Mouse (Mus musculus) MEL-GATA-1-ER (cell line): ENCODE results near the gene Atp6v1e1.
A peak's percentile ranks its signal among the peaks of the same experiment; 100 is the strongest.
"Not testable (repeated sequence)": the region's sequence is repeated elsewhere in the genome, so short reads cannot be mapped to it uniquely, and the experiment has no call there.

ENCODE experiments used
- DNase-seq: peaks from one replicate; pipeline ENCODE4 v3.0.0-alpha.2; 2012; ENCODE audit warnings: low read depth; ENCODE audit errors: extremely low read depth

Atp6v1e1 gene

DNA sequence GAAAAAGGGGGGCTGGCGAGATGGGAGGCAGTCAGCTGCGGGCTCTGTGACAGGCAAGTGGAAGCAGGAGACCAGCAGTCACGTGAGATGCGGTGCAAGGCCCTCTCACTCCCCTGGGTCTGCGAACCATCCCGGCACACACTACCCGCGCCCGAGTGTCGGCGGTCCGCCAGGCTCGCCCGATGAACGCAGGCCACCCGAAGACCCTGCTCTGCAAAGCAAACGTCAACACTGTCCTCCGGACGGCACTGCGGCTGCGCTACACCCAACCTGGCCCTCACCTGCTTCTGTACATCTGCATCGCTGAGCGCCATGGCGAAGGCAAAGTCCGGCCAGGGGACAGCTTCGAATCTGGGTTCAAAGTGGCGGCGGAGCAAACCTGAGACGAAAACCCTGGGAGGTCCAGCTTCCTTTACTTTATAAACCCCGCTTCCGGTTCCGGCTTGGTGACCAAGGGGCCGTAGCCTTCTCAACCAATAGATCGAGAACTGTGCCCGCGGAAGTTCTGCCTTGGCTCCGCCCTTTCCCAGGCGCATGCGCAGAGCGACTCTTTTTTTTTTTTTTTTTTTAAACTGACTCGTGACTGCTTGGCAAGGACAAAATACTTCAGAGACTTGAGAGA is at the start of gene Atp6v1e1:
Gene Atp6v1e1 (minus strand): TSS at position 487 of the 622 bp plus-strand sequence.
- peak; percentile 94 for DNase-seq

DNA sequence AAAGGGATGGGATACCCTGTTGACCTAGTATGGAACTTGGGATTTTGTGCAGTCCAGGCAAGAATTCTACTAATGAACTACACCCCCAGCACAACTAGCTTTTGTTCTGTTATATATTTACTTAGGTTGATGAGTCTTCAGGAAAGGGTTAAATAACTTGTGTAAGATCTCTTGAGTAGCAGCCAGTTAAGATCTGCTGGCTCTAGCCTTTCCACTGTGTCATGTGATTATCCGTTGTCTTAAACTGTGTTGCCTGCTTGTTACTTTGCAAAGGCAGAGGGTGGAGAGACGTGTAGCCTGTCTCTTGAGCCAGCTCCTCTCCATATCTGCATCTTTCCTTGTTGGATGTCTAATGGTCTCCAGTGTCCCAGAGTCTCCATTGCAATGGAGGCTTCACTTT is 48.7 kb upstream of the Atp6v1e1 start:
- no peak for DNase-seq

- no peak for DNase-seq
These were observed 46.2 kb upstream of the Atp6v1e1 start for GRCm38 (mm10) chr6:120868824-120869223.

- DNase-seq = no peak
These were observed 43.6 kb upstream of the Atp6v1e1 start for GRCm38 (mm10) chr6:120866051-120866814.

DNA sequence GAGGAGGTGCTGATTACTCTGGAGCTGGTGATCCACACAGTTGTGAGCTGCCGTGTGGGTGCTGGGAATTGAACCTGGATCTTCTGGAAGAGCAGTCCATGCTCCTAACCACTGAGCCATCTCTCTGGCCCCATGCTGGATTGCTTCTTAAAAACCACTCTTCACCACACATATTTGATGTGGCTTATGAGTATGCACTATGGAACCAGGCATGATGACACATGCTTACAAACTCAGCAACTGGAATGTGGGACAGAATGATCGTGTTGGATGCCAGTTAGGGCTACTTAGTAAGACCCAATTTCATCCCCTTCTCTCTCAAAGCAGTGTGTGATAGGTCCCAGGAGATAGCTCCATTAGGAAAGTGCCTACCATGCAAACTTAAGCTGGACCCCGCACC is 37.5 kb upstream of the Atp6v1e1 start:
- DNase-seq = no peak

- no peak for DNase-seq
These were observed 35.7 kb upstream of the Atp6v1e1 start for GRCm38 (mm10) chr6:120858217-120858711.

DNA sequence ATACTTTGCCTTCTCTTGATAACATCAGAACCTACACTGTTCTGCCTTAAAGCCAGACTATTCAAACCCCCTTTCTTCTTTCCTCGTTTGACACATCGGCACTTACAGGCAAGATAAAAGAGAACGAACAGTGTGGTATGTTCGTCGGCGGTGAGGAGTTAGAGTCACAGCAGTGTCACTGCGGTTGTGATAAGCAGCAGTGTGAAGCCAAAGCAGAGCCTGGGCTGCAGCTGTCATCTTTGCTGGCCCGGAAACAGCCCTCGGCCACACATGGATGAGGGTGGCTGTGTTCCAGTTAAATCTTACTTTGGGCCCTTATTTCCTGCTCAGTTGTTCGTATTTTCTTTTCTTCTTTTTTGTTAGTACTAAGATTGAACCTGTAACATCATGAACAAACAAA is 31.8 kb upstream of the Atp6v1e1 start:
- peak; percentile 86 for DNase-seq

GRCm38 (mm10) chr6:120850720-120851119 is 28.1 kb upstream of the Atp6v1e1 start:
- not testable (repeated sequence) for DNase-seq

DNA sequence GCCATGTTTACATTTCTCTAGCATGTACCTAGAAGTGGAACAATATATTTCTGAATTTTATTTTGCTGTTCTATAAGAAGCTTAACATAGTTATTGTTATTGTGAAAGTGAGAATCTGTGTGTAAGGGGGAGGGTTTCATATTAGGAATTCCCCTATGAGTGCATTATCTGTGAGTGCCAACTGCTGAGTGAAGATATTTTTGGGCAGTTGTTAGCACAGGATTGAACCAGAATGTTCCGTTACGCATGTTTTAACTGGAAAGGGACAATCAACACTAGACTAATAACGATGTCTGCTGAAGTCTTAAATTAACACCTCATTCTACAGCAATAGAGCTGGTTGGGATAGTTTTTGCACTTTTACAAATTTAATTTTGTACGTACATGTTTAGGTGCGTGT is 19.2 kb upstream of the Atp6v1e1 start:
- DNase-seq = no peak

DNA sequence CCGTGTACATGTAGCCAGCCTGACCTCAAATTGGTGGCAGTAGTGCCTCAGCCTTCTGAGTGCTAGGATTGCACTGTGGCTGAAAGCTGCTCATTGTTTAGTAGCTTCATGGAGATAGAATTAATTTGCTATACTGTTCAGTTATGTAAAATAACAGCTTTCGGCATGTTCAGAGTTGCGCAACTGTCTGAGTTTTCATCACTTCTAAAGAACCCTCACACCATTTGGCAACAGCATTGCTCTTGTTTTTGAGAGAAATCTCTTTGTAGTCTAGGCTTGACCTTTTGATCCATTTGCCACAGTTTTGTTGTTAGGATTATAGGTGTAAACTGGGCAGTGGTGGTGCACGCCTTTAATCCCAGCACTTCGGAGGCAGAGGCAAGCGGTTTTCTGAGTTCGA is 17.7 kb upstream of the Atp6v1e1 start:
- no peak for DNase-seq

DNA sequence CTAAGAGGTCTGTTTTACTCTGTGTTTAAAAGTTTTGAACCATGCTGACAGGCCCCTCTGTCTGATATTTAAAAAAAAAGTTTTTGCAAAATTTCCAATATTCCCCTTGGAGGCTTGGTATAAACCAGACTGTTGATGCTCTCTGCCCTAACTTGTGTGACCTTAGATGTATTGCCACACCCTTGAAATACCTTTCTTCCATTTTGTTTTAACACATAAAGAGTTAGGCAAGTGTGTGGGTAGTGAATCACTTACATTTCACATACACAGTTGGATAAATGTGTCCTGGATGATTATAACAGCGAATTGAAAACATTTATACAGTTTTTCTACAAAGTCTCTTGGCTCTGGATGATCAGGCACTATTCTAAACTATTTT is 14.5 kb upstream of the Atp6v1e1 start:
- DNase-seq = no peak

DNA sequence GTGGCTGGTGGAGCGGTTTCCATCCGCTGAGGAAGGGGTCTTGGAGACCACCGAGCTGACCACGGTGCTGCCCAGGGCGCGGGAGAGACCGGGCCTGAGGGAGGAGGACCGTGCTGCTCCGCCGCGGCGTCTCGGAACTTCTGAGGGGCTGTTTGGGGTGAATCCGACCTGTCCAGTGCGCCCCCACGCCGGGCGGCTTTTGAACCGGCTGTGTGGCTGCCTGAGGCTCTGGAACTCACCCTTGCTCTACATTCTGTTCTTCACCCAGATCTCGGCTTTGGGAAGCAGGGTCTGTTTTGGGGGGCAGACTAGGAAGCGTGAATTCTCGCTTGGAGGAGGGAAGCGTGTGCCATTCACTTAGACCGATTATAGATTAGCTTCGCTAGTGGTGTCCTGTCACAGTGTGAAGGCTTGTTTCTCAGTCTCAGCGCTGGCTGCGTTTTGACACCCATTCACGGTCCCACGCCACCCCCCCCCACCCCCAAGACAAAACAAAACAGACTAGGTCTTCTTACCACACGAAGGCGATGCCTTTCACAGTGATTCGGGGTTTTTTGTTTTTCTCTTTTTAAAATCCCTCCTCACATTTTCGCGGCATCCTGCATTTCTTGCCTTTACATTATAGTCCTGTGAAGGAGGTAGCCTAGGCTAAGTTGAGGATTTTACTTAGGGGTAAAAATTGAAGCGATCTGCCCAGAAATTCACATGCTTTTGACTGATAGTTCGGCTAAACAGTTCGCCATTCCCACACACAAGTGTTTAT is 14.0 kb upstream of the Atp6v1e1 start:
- peak; percentile 22 for DNase-seq

- peak; percentile 81 for DNase-seq
These were observed 13.1 kb upstream of the Atp6v1e1 start, which contains the start of gene Bcl2l13 for GRCm38 (mm10) chr6:120835474-120836374. Gene Bcl2l13, plus strand, starts transcription at chr6:120836212.

DNA sequence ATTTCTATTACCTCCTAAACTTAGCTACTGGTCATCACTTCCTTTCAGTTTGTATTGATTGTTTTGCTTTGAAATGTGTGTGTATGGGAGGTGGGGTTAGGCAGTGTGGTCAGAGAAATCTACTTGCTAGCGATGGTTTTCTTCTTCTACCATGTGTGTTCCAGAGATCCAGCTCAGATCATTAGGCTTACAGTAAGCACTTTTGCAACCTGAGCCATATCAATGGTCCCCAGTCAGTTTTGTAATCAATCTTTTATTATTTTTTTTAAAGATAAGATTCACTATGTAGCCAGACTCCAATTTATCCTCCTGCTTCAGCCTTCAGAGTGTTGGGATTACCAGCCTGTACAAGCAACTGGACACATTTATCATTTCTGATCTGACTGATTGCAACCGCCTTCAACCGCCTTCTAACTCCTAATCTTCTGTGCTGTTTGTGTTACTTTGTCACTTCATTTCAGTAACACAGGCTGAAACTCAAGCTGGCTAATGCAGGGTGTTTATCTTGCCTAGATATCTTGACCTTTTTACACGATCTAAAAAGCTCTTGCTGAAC is 12.3 kb upstream of the Atp6v1e1 start:
- DNase-seq = no peak

DNA sequence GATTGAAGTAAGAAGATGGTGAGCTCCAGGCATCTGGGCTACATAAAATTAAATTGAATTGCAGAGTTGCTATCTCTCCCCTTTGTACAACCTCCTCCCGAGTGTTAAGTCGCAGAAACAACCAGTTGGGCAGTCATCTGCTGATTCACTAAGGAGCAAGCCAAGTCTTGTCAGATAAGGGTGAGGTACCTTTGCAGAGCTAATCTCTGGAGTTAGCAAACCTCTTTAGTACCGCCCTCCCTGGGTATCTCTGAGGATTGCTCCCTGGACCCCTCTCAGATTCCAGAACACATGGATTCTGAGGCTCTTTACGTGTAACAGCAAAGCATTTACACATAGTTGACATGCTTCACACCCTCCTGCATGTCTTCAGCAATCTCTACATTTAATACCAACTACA is 9.5 kb upstream of the Atp6v1e1 start:
- peak; percentile 56 for DNase-seq

DNA sequence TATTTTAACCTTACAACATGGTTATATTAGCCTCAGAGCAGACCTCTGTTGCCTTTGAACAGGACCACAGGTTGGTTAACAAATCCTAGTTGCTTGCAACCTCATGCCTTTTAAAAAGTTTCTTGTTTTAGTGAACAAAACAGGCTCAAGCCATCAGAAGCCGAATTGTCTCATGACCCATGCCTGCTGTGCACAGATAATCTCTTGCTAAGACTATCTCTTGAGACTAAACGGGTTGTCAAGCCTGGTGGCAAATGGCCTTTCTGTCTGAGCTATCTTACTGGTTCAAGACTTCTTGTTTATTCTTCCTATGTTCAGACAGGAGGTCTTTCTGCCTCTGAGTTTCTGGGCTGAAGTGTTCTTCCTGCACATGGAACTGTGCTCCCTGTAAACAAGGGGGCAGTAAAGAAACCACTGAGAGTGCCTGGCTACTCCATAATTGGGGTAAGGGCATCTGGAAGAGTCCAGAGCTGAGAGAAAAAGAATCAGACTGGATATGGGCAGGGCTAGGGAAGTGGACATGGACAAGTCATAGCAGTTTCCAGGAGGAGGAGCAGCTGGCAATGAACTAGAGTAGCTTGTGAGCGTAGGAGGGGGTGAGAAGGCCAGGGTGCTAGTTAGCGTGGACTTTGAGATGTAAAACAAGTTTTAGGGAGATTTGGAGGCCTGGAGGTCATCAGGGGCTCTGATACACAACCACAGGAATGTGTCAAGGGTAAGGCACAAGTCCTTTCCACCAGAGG is 8.4 kb upstream of the Atp6v1e1 start:
- peak; percentile 84 for DNase-seq

GRCm38 (mm10) chr6:120830056-120830455 is 7.5 kb upstream of the Atp6v1e1 start:
- DNase-seq = peak; percentile 63

DNA sequence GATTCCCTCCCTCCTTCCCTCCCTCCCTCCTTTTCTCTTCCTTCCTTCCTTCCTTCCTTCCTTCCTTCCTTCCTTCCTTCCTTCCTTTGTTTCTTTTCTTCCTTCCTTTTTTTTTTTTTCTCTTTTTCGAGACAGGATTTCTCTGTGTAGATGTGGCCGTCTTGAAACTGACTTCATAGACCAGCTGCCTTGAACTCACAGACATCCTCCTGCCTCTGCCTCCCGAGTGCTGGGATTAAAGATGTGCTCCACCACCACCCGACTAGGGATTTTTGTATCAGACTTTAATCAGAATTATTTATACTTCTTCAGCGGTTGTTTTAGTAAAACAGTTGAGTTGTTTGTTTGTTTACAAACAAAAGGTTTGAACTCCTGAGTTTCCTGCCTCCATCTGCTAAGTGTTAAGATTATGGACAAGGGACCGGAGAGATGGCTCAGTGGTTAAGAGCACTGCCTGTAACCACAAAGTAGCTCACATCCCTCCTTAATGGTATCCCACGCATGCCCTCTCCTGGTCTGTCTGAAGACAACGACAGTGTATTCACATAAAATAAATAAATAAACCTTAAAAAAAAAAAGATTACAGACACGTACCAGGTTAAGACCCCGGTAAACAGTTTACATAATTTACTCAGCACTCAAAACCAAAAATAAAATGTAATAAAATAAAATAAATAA is 483 bp upstream of the Atp6v1e1 start:
- DNase-seq = no peak

- DNase-seq = peak; percentile 23
These were observed 878 bp downstream of the Atp6v1e1 start for GRCm38 (mm10) chr6:120821715-120822114.
